Mouse (Mus musculus) lung, embryonic 15.5 days (tissue): ENCODE data around the gene Tagap. TPM values are rescaled to one million over a fixed set of nuclear protein-coding genes. Genes with fewer than 3 reads are reported as not detected.

Experiments used
- ATAC-seq: fragments of 200-750 bp; cut with Nextera tagmentation; 2 replicates; pipeline ENCODE4 v1.8.0; 2017; ENCODE audit warnings: moderate number of reproducible peaks, borderline replicate concordance; ENCODE audit not compliant: low FRiP score, low TSS enrichment; ENCODE audit errors: extremely low read depth
- H3K27ac ChIP-seq: fragments of 300-500 bp; sonication (generic); 2 replicates; pipeline ENCODE4 v1.5.1; 2015; ENCODE audit warnings: moderate library complexity, mild to moderate bottlenecking, inconsistent platforms
- H3K27me3 ChIP-seq: fragments of 300-500 bp; sonication (generic); 2 replicates; pipeline ENCODE4 v1.6.1; 2015; ENCODE audit warnings: inconsistent platforms
- H3K36me3 ChIP-seq: fragments of 300-500 bp; sonication (generic); 2 replicates; pipeline ENCODE4 v1.6.1; 2015; ENCODE audit warnings: inconsistent platforms
- H3K4me1 ChIP-seq: fragments of 300-500 bp; sonication (generic); 2 replicates; pipeline ENCODE4 v1.6.1; 2015; ENCODE audit warnings: inconsistent platforms
- H3K4me2 ChIP-seq: fragments of 300-500 bp; sonication (generic); 2 replicates; pipeline ENCODE4 v1.6.1; 2015; ENCODE audit warnings: inconsistent platforms, mild to moderate bottlenecking, moderate library complexity
- H3K4me3 ChIP-seq: fragments of 300-500 bp; sonication (generic); 2 replicates; pipeline ENCODE4 v1.5.1; 2015; ENCODE audit warnings: mild to moderate bottlenecking, inconsistent platforms
- H3K9ac ChIP-seq: fragments of 300-500 bp; sonication (generic); 2 replicates; pipeline ENCODE4 v1.6.1; 2015; ENCODE audit warnings: inconsistent platforms
- H3K9me3 ChIP-seq: fragments of 300-500 bp; sonication (generic); 2 replicates; pipeline ENCODE4 v1.6.1; 2016; ENCODE audit warnings: inconsistent platforms
- WGBS: fragments of 180-500 bp; shearing (Covaris S2); methylation state at CpG from one replicate; pipeline ENCODE4 v1.1.7; 2015; 5-methylcytosine and 5-hydroxymethylcytosine counted together
- polyA plus RNA-seq: library from polyadenylated mRNA; unstranded; fragments of >200 nt; fragmentation: Nextera tagmentation; extraction: Ambion mirVana; gene quantifications from 2 replicates; pipeline ENCODE4 v1.2.1, GENCODE M21; 2015

Tagap gene
- polyA plus RNA-seq, result 0.64 and 0.84 TPM in 2 replicates

DNA sequence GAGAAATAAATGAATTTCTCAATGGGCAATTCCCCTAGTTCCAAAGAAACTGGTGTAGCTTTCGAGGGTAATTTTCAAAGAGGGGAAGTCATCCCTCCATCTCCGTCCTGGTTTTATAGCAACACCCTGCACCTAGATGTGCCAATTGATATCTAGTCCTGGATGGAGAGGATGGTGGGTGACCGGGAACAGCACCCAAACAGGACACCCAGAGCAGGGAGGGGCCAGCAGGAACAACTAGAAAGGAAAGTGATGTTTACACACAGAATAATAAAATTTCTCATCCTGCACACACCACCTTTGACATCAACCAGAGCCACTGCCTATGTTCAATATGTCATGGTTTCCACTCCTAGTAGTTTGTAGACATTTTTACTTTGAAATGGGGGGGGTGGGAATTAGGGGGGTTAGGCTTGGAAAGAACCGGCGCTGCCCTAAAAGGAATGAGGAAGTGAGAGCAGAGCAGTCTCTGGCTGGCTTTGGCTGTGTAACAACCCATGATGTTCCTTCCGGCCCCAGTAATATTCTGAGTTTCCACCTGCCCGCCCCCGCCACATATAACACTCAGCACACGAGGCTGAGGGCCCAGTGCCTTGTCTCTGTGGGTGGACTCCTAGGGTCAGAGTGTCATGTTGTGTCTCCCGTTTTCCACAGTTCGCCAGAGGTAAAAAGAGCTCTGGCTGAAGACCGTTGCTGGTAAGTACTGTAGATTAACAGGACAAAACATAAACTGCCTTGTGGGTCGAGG is at the start of gene Tagap:
TSS of gene Tagap (plus strand) at position 588 of the 748 bp plus-strand sequence.
- Histone ChIP-seq H3K4me2 (no peak within 1 kb of the TSS), H3K4me1 (peaks cover 18% of the 10 kb centered on the region; the same call in 1 of the 2 replicates), H3K9me3 (no peaks in the 10 kb centered on the region), H3K27me3 (no peaks in the 10 kb centered on the region), H3K9ac (no peak within 1 kb of the TSS; the same call in 1 of the 2 replicates), H3K4me3 (no peak within 1 kb of the TSS), H3K36me3 (no peaks in the 10 kb centered on the region), H3K27ac (no peak within 1 kb of the TSS)
- peak; percentile 23; the same call in 1 of the 2 replicates for ATAC-seq
- WGBS, result 33% methylated on average over 13 of the region's 13 CpGs

DNA sequence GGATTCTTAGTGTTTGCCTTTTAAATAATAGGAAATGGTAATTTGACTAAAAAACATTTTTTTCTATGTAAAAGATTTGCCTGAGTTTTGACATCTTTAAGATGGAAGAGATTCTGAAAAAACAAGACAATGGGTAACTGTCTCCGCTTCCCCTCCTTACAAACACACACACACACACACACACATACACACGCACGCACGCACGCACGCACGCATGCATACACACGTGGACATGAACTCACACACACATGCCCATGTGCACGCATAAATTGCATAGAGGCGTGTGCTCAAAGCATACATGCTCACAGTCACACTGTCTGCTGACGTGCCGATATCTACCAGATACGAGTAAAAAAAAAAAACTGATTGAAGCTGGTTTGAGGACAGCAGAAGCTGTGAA is 49.3 kb upstream of the Tagap start:
- Histone ChIP-seq H3K4me1 (0 out of 2 replicates have a peak, but pooled peaks cover 17% of the 10 kb centered on the region), H3K27ac (no peak overlapping the region), H3K27me3 (no peaks in the 10 kb centered on the region), H3K36me3 (no peaks in the 10 kb centered on the region), H3K9ac (no peak overlapping the region), H3K9me3 (no peaks in the 10 kb centered on the region), H3K4me2 (no peak overlapping the region), H3K4me3 (no peak overlapping the region)
- ATAC-seq, result no peak
- 86% methylated on average over 13 of the region's 13 CpGs for WGBS

DNA sequence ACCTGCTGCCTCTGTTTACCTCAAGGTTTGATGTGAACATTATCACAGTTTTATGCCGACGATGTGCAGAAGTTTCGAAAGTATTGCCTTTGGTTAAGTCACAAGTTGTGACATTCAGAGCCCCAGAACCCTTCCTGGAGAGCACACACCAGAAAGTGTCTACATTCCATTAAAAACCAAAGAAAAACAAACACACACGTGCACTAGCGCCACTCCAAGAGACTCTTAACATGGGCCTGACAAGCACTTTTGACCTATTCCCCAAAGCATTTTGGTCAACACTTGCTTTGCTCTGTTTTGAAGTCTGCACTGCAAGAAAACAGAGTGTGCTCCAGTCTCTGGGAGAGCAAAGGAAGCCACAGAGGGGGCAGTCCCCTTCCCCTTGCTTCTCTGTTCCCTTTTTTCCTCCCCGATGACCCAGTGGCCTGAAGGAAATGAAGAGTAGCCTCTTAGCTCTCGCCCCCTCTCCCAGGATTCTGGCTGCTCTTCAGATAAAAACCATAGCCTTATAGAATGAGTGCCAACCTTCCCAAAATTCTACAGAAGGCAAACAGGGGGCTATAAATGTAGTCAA is 48.5 kb upstream of the Tagap start:
- WGBS, result 31% methylated on average over 7 of the region's 7 CpGs
- ATAC-seq, result no peak

GRCm38 (mm10) chr17:7877878-7878277 is 47.9 kb upstream of the Tagap start:
- Histone ChIP-seq H3K4me1 (0 out of 2 replicates have a peak, but pooled peaks cover 17% of the 10 kb centered on the region), H3K9ac (no peak overlapping the region), H3K27ac (no peak overlapping the region), H3K36me3 (no peaks in the 10 kb centered on the region), H3K27me3 (no peaks in the 10 kb centered on the region), H3K9me3 (no peaks in the 10 kb centered on the region), H3K4me2 (no peak overlapping the region), H3K4me3 (no peak overlapping the region)
- 19% methylated on average over 2 of the region's 2 CpGs for WGBS
- no peak for ATAC-seq

More for the DNA sequence above, 48.5 kb upstream of the Tagap start:
- no peak overlapping the region for H3K27ac ChIP-seq
- H3K27me3 ChIP-seq, result no peaks in the 10 kb centered on the region
- H3K4me1 ChIP-seq, result 0 out of 2 replicates have a peak, but pooled peaks cover 17% of the 10 kb centered on the region
- H3K4me3 ChIP-seq, result no peak overlapping the region
- H3K36me3 ChIP-seq, result no peaks in the 10 kb centered on the region
- no peak overlapping the region for H3K4me2 ChIP-seq
- no peak overlapping the region for H3K9ac ChIP-seq
- no peaks in the 10 kb centered on the region for H3K9me3 ChIP-seq

DNA sequence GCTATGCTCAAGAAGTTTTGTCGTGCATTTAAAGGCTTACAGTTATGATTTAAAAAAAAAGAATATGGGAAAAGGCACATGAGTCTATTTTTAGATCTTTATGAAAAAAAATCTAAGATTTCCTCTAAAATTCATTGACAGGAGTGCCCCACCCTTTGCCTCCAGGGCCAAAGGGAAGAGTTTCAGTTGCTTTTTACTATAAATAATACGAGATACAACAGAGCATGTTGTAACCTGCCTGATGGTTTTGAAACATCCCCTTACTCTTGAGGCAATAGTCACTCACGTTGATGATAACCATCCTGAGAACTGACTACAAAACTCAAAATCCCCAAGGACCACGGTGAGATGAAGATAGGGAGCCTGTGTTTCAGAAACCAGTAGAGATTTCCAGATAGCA is 46.3 kb upstream of the Tagap start:
- Histone ChIP-seq H3K27ac (no peak overlapping the region), H3K4me3 (no peak overlapping the region), H3K36me3 (no peaks in the 10 kb centered on the region), H3K27me3 (no peaks in the 10 kb centered on the region), H3K9ac (no peak overlapping the region), H3K4me2 (no peak overlapping the region), H3K9me3 (no peaks in the 10 kb centered on the region), H3K4me1 (0 out of 2 replicates have a peak, but pooled peaks cover 11% of the 10 kb centered on the region)
- 76% methylated on average over 4 of the region's 4 CpGs for WGBS
- no peak for ATAC-seq

DNA sequence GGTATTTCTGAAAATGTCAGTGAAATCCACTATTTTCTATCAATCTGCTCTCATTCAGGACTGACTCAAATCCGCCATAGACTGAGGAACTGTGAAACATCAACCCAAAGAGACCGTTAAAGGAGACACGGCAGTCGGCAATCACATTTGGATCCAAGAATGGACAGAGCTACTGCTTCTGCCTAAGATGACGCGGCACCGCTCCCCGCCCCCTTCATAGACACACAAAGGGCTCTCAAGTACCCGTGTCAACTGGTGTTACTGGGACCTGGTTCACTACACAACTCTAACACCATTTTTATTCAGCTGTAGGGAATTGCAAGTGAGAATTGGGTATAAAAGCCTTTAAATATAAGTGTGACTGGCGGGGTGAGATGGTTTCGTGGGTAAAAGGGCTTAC is 42.7 kb upstream of the Tagap start:
- no peaks in the 10 kb centered on the region for H3K4me1 ChIP-seq
- WGBS, result 83% methylated on average over 11 of the region's 11 CpGs

GRCm38 (mm10) chr17:7884606-7885005 is 41.2 kb upstream of the Tagap start:
- ATAC-seq, result no peak
- no peaks in the 10 kb centered on the region for H3K36me3 ChIP-seq
- no peak overlapping the region for H3K4me3 ChIP-seq

More for the DNA sequence above, 42.7 kb upstream of the Tagap start:
- Histone ChIP-seq H3K27me3 (no peaks in the 10 kb centered on the region), H3K4me2 (no peak overlapping the region), H3K9ac (no peak overlapping the region), H3K4me3 (no peak overlapping the region), H3K9me3 (no peaks in the 10 kb centered on the region), H3K27ac (no peak overlapping the region), H3K36me3 (no peaks in the 10 kb centered on the region)
- ATAC-seq, result no peak

GRCm38 (mm10) chr17:7887071-7887815 is 38.6 kb upstream of the Tagap start:
- no peak overlapping the region for H3K4me2 ChIP-seq
- H3K9ac ChIP-seq, result no peak overlapping the region
- H3K4me1 ChIP-seq, result no peaks in the 10 kb centered on the region
- H3K36me3 ChIP-seq, result no peaks in the 10 kb centered on the region
- no peak overlapping the region for H3K27ac ChIP-seq
- ATAC-seq, result no peak
- no peaks in the 10 kb centered on the region for H3K27me3 ChIP-seq
- no peak overlapping the region for H3K4me3 ChIP-seq
- 82% methylated on average over 20 of the region's 20 CpGs for WGBS
- H3K9me3 ChIP-seq, result no peaks in the 10 kb centered on the region

More at GRCm38 (mm10) chr17:7884606-7885005, 41.2 kb upstream of the Tagap start:
- Histone ChIP-seq H3K27me3 (no peaks in the 10 kb centered on the region), H3K9me3 (no peaks in the 10 kb centered on the region), H3K4me2 (no peak overlapping the region), H3K27ac (no peak overlapping the region), H3K9ac (no peak overlapping the region), H3K4me1 (no peaks in the 10 kb centered on the region)
- WGBS, result 67% methylated on average over 10 of the region's 10 CpGs

DNA sequence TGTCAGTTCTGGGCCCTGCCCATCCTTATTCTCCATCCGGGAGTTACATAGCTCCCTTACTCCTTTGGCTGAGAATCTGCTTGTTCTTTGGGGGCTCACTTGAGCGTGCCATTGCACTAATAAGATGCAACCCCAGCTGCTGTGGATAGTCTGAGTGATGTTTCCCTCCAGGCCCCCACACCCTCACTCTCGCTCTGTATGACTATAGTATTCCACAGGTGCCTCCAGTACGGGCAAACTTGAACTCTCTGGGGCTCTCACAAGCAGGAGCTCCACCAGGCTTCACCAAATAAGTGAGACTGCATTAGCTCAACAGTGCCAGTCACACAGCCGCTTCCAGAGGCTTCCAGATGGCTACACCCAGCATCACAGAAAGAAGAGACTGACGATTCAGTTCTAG is 37.5 kb upstream of the Tagap start:
- ATAC-seq, result no peak
- Histone ChIP-seq H3K36me3 (no peaks in the 10 kb centered on the region), H3K4me2 (no peak overlapping the region), H3K9me3 (no peaks in the 10 kb centered on the region), H3K27ac (no peak overlapping the region), H3K4me3 (no peak overlapping the region), H3K4me1 (no peaks in the 10 kb centered on the region), H3K27me3 (no peaks in the 10 kb centered on the region), H3K9ac (no peak overlapping the region)
- 87% methylated on average over 6 of the region's 6 CpGs for WGBS

DNA sequence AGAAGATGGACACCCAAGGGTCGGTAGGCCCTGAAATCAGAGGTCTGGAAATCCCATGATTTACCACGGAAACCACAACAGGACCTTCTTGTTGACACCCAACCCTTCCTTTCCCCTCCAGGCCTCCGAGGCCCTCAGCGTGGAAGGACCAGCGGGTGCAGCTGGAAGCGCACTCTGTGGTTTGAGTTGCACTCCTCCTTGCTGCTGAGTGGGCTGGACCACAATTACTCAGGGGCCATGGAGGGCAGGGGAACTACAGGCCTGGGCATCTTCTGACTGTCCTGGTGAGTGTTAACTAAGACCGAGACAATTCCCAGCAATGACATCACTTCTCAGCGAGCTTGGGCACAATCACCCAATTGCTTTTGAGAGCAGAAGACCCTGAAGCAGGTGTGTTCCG is 36.8 kb upstream of the Tagap start:
- H3K9ac ChIP-seq, result no peak overlapping the region
- no peak overlapping the region for H3K4me2 ChIP-seq
- H3K36me3 ChIP-seq, result no peaks in the 10 kb centered on the region
- no peak overlapping the region for H3K4me3 ChIP-seq
- WGBS, result 78% methylated on average over 9 of the region's 9 CpGs
- ATAC-seq, result no peak
- no peaks in the 10 kb centered on the region for H3K9me3 ChIP-seq
- no peaks in the 10 kb centered on the region for H3K27me3 ChIP-seq
- no peak overlapping the region for H3K27ac ChIP-seq
- H3K4me1 ChIP-seq, result no peaks in the 10 kb centered on the region

GRCm38 (mm10) chr17:7892676-7893075 is 33.1 kb upstream of the Tagap start:
- no peak overlapping the region for H3K4me2 ChIP-seq

DNA sequence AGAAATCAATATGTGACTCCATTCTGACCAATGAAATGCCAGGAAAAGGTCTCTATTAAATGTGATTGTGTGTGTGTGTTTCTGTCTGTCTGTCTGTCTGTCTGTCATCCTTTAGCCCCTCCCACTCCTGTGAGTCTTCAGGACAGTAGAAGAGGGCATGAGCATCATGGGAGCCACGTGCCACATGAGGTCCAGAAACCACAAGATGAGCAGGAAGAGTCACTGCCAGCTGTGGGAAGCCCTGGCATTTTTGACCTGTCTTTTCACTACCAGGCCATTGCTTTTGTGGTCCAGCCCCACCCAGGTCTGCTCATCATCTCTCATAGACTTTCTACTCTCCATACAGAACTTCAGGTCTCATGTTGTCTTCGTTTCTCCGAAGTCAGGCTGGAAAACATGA is 31.7 kb upstream of the Tagap start:
- Histone ChIP-seq H3K9ac (no peak overlapping the region), H3K27me3 (no peaks in the 10 kb centered on the region), H3K9me3 (no peaks in the 10 kb centered on the region), H3K4me2 (no peak overlapping the region), H3K36me3 (no peaks in the 10 kb centered on the region), H3K4me1 (no peaks in the 10 kb centered on the region), H3K4me3 (no peak overlapping the region), H3K27ac (no peak overlapping the region)
- WGBS, result 85% methylated on average over 3 of the region's 3 CpGs
- no peak for ATAC-seq

More at GRCm38 (mm10) chr17:7892676-7893075, 33.1 kb upstream of the Tagap start:
- H3K4me3 ChIP-seq, result no peak overlapping the region
- H3K27ac ChIP-seq, result no peak overlapping the region
- ATAC-seq, result no peak
- no peaks in the 10 kb centered on the region for H3K36me3 ChIP-seq
- H3K9ac ChIP-seq, result no peak overlapping the region
- H3K27me3 ChIP-seq, result no peaks in the 10 kb centered on the region
- no peaks in the 10 kb centered on the region for H3K4me1 ChIP-seq
- H3K9me3 ChIP-seq, result no peaks in the 10 kb centered on the region
- WGBS, result 24% methylated on average over 8 of the region's 8 CpGs
